In the genomic region with DNA sequence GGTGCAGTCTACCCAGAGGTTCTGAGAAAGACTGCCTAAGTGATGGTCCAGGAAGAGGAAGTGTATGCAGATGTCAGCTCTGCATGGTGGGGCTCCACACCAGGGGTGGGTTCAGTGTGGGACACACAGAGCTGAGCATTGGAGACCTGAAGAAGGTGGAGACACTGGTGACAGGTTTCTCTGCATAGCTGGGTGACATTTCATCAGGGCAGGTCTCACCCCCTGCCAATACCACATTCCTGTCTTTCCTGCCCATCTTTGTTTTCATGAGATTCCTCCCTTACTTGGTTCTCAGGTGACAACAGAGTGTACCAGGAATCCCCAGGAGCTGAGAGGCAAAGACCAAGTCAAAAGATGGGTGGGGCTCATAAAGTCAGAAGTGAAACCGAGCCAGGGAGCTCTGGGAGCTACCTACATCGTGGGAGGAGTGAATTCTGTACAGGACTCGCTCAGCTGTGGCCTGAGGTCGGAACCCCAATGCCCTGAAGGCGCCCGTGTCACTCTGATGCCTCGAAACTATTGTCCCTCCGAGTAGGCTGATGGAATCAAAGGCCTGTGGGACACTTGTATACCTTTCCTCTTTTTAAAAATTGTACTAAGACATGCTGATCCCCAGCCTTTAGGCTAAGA, we compare ENCODE assay signal across 16 mouse cellular contexts. TPM values are rescaled to one million over a fixed set of nuclear protein-coding genes. Genes with fewer than 3 reads are reported as not detected.
A peak's percentile ranks its signal among the peaks of the same experiment; 100 is the strongest.
DNase-seq lines count a peak whose midpoint lies in the region.
"Had no signal": no experiment of that assay in that cellular context is flagged by ENCODE, and none has a peak within 500 bp of the region (broad histone marks: within the 10 kb centered on the region; RNA-seq: fewer than 3 reads in every experiment).

No protein-coding gene starts in this region.

- DNase-seq in heart, adult 11 months, result peak; percentile 70
- DNase-seq in heart, postnatal 36 days, result no peak
- peak; percentile 43 for DNase-seq in A20 (ENCODE audit: low read depth, low spot score)
- DNase-seq in ZHBTc4 (ENCODE audit: low read depth, low spot score), result peak; percentile 46
- DNase-seq in spleen, postnatal 36 days (ENCODE audit: low spot score in 2 of 2), result peak; percentile 72 to 76
- DNase-seq in embryo, embryonic 10.5 days (ENCODE audit: low spot score), result no peak
- DNase-seq in frontal cortex, postnatal 14 days (ENCODE audit: low spot score in 2 of 2), result no peak
- DNase-seq in neural tube, embryonic 10.5 days (ENCODE audit: extremely low spot score, low spot score), result no peak
- DNase-seq: adrenal gland, postnatal 10 days; cerebellum, adult 2 months; cerebellum, postnatal 25 days; kidney, postnatal 4 days; right cerebral cortex, postnatal 25 days; thymus, postnatal 25 days had no signal

- intact Hi-C loops in heart, postnatal 36 days (cut with DNase I), result no loop called here

RNA-seq across cellular contexts. Expression of gene Mall, which starts 10.8 kb away (rescaled TPM):
- 1 to 10 TPM; 7.0 to 7.1 TPM for total RNA-seq in heart, postnatal 36 days (2021)
- total RNA-seq: hematopoietic stem cell, adult 5-6 weeks; MEL had no signal

Comparison
In these comparisons a context has a peak if more than half of its experiments do, and no peak if none do; other contexts are left out.
1. DNase-seq: peak in heart, adult 11 months (single experiment), A20 (single experiment), ZHBTc4 (single experiment) and spleen, postnatal 36 days (2 of 2); none in heart, postnatal 36 days (0 of 2), embryo, embryonic 10.5 days (single experiment), frontal cortex, postnatal 14 days (0 of 2) and neural tube, embryonic 10.5 days (single experiment).